Mouse (Mus musculus) gastrocnemius, adult 8-10 months (tissue): ENCODE results near the gene Dzank1. TPM values are rescaled to one million over a fixed set of nuclear protein-coding genes. Genes with fewer than 3 reads are reported as not detected.

Experiments used
- DNase-seq, 2 experiments: peaks; one replicate each; pipeline ENCODE4 v3.0.0; 2022; ENCODE audit warnings: low spot score in 2 of 2
- total RNA-seq, 4 experiments: library from RNA; stranded (reverse); gene quantifications; 2 replicates each; pipeline ENCODE4 v1.2.4; 2022

Gene Dzank1
- total RNA-seq, 4 experiments from 2014 or later = 0.29 to 0.73 (median 0.35) TPM

DNA sequence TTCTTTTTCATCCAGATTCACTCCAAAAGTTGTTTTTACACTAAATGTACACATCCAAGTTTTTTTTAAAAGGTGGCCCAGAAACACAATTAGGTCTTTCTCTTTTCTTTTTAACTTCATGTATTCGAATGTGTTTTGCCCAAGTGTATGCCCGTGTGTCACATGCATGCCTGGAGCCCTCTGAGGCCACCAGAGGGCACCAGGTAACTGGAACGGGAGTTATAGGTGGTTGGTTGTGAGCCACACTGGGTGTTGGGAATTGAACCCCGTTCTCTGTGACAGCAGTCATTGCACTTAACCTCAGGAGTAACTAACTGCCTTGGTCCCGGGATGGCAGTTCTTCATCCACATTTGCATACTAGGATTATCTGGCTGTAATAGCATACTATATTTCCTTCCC is 60.0 kb downstream of the Dzank1 start:
- no peak for DNase-seq

DNA sequence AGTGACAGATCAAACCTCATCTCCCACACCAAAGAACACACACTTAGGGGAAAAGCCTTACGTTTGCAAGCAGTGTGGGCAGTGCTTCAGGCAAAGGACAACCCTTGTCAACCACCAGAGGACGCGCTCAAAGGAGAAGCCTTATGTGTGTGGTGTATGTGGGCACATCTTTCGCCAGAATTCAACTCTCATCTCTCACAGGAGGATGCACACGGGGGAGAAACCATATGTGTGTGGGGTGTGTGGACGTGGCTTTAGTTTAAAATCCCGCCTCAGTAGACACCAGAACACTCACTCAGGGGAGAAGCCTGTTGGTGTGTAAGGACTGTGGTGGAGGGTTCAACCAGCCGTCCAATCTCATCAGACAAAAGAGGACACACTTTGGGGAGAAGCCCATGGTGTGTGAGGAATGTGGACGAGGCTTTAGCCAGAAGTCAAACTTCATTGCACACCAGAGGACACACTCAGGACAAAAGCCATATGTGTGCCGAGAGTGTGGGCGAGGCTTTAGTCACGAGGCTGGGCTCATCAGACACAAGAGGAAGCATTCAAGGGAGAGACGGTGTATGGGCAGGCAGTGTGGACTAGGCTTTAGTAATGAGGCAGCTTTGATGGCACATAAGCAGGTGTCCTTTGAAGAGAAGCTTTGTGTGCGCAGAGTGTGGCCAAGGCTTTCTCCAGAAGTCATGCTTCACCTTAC is 61.2 kb downstream of the Dzank1 start:
- DNase-seq = no peak

DNA sequence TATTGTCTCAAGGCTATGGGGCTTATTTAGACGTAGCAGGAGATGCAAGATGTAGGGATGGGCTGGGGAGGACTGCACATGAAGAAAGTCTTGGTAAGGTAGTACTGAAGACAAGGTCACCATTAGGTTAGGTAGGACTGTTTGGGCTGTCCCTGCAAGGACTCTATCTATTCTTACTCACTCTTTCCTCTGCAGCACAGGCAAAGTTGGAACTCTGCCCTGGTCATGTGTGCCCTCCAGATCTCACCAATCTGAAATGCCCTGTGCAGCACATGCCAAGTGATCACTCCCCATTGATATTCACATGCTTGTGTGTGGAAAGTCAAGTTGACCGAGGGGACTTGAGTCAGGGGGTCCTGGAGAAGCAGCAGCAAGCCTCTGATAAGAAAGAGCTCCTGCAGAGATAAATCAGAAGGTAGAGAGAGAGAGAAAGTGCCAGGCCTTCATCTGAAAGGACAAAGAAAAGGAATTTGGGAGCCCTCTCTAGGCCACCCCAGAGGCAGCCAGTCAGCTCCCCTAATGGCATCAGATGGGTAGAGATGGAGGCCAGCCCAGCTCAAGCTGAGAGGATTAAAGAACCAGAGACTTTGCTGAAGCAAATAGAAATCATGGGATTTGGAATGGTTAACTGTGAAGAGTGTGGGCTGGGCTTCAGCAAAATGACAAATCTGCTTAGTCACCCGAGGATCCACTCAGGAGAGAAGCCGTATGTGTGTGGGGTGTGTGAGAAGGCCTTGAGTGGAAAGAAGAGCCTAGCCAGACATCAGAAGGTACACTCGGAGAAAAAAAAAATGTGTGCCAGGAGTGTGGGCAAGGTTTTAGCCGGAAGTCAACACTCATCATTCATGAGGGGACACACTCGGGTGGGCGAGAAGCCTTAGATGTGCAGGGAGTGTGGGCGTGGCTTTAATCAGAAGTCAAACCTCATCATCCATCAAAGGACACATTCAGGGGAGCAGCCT is 62.1 kb downstream of the Dzank1 start:
- no peak for DNase-seq

DNA sequence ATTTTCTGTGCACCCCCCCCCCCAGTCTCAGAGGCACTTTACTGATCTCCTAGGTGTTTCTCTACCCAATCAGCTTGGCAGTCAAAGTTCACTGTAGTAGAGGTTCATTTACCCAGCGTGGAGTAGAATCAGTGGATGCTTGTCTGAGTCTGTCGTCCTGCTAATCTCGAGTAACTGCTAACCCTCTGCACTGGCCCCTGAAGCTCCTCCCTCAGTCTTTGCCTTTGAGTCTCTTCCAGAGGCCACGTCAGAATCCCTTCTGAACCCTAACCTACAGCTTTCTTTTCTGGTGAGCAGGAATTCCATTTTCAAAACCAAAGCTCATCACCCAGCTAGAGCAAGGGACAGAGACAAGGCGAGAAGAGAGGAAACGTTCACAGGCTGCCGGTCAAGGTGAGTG is 63.0 kb downstream of the Dzank1 start:
- DNase-seq = no peak

DNA sequence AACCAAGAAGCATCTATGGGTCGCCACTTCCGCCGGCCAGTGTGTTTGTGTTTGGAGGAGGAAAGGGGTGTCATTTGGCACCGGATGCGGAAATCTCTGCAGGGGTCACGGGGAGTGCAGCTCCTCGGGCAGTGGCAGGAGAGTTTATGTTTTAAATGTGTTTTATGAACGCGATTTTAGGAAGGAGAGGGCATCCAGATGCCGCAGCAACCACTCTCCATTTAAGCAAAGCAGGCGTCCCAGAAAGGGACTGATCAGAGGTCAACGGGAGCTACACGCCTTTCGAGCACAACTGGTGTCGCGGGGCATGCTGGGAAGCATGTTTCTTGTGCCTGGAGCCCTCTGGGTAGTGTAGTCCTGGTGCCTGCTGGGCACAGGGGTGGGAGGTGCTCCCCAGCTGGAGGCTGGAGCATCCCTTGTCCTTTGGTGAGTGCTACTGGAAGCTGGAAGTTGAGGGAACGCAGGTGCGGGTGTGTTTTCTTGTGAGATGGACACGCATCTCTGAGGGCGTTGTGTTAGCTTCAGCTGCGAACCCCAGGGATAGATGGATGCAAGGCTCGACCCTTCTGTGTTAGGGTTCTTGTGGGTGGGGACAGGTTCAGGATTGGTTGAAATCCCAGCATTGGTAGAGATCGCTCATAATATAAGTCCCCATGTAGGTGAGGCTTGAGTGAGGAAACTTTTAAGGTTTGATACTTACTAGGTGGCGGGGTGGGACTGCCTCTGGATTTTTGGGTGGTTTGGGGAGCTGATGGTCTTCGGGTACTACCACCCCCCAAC is 68.0 kb downstream of the Dzank1 start:
- peak; percentile 67 to 76 for DNase-seq

DNA sequence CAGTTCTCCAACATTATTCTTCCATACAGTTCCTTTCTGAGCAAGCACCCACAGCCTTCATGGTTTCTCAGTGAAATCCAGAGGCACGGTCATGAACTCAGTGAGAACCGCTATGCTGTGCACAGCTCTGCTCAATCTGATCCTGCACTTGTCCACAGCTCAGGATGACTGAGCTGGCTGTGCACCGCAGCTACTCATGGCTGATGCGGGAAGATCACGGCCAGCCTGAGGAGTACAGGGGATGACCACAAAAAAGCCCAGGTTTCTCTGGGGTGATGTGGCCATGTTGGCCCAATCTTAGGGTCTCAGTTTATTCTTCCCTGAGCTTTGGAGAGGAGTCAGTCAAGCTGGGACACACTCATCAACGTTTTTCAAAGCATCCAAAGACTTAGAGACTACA is 68.9 kb downstream of the Dzank1 start:
- no peak for DNase-seq

DNA sequence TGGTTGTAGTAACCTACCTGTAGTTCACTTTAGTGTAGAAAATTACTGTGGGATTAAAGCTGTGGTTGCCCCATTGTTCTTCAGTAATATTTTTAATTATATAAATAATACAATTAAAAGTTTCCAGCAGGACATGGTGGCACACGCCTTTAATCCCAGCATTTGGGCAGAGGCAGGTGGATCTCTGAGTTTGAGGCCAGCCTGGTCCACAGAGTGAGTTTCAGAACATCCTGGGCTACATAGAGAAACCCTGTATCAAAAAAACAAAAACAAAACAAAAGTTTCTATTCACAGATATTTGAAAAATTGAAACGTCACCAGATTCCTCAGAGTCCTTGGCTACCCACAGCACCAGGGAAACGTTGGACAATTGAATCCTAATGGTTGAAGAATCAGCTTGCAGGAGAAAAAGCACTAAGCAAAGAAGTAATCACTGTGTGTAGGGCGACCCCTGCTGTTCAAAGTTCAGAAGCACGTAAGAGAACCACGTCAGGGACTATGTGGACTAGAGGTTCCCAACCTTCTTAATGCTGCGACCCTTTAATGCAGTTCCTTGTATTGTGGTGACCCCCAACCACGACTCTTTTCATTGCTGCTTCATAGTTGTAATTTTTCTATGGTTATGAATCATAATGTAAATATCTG is 74.7 kb downstream of the Dzank1 start:
- DNase-seq = peak; percentile 52 to 53

DNA sequence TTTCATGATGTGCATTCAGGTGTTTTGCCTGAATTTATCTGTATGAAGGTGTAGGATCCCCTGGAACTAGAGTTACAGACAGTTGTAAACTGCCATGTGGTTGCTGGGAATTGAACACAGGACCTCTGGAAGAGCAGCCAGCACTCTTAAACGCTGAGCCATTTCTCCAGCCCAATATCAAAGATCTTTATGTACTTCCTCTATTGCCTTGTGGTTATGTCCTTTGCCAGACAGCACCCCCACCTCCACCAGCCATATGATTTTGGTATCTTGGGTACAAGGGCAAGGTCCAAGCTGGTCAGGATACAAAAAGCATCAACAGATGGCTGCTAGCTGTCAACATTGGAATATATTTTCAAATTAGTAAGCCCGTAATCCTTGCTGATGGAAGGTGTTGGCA is 76.8 kb downstream of the Dzank1 start:
- DNase-seq = no peak

DNA sequence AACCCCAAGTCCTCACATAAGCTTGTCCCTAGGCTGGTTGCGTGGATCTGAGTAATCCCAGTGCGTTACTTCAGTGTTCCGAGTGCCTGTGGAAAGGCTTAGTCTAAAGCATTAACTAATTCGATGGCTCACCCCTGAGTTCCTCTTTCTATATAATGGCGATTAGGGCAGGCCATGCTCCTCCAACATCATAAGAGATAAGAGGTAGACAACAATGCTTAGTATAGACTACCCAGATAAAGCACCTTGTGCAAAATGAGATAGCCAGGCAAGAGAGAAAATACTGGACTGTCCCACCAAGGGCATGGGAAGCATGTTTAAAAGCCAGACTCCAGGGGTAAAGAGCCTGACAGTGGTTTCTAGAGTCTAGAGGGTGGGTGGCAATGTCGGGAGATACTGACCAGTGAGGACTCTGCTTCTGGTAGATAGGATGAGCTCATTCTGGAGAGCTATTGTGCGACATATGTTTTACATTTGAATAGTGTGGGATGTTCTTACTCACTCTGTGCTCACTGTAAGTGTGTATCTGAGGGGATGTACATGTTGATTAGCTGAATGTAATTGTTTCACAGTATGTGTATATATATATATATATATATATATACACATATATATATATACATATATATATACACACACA is 80.7 kb downstream of the Dzank1 start:
- no peak for DNase-seq

DNA sequence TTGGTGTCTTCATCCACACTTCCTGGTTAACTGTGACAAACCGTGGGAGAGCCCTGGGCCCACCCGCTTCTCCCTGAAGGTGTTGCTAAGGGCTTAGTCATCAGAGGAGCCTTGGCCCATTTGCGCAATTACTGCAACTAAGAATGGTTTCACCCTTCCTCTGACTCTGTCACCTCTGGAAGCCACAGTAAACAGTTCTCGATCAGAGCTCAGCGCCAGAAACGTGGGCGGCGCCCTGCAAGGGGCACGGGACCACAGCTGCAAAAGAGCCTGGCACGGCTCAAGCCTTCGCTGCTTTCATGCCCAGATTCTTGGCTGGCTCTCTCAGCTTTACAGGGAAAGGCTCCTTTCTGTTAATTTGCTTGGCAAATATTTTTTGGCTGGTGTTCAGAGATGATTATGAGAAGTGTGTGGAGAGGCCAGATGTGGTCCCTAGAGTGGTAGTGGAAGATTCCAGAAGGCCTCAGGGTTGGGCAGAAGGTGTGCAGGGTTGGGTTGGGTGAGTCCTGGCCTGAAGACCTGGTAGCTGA is 85.8 kb downstream of the Dzank1 start:
- peak in 1 of 2 experiments; percentile 18 for DNase-seq

DNA sequence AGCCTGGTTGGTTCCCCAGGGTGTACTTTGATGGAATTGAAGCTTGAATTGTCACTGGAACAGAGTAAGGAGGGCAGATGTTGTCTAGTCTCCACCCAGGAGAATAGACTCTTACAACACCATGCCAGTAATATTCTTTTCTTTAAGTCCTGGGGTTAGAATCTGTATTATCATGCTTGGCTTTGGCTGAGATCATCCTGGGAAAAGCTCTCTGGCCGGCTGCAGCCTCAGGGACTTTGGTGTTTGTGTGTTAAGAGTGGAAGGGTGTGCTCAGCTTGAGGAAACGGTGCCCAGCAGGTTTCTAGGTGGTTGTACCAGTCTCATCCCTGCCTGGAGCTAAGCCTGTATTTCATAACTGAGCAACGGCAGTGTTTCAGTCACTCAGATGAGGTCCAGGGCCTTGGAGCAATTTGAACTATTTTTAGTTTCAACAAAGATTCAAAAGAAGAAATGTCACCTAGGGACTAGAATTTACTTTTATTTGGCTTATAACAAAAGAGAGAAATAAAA is 88.0 kb downstream of the Dzank1 start:
- DNase-seq = no peak

DNA sequence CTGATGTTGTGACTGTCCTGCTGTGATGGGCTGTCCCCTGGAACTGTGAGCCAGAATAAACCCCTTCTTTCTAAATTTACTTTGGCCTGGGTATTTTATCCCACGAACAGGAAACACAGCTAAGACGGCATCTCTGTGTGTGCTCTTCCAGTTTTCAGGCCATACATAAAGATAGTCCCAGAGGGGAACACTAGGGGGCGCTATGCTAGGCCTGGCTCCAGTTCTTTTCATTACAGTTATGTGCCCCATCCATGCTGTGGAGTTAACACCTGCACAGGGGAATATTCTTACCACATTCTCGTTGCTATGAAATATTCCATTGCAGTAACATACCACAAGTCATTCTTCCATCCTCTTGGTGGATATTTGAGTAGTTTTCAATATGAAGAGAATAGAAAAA is 88.8 kb downstream of the Dzank1 start:
- no peak for DNase-seq

DNA sequence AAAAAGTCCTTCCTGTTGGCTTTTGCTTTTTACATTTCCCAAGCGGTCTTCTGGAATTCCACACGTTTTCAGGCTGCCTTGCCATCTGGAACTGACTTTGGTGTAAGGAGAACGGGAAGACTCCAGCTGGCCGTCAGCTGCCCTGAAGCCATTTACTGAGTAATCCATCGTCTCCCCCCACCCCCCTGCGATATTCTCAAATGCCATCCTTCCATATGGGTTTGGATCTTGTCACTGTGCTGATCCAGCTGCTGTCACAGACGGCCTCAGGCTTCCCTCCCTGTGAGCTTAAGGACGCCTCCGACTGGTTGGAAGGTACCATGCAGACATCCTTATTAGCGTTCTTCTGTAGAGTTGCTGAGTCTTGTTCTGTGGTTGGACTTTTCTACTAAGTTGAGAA is 91.5 kb downstream of the Dzank1 start:
- DNase-seq = no peak

DNA sequence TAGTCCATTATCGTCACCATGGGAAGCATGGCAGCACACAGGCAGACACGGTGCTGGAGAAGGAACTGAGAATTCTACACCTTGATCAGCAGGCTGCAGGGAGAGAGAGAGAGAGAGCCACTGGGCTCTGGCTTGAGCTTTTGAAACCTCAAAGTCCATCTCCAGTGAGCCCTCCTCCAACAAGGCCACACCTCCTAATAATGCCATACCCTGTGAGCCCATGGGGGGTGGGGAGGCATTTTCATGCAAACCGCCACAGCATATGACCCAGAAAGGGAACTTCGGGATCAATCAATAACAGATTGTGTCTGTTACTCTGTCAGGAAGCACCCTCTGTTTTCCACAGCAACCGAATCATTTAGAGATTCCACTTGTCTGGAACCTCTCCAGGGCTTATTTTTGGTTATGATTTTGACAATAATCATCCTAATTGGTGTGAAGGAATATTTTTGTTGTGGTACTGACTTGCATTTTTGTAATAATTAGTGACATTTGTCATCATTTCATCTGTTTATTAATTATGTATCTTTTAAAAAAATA is 95.9 kb downstream of the Dzank1 start:
- no peak for DNase-seq

DNA sequence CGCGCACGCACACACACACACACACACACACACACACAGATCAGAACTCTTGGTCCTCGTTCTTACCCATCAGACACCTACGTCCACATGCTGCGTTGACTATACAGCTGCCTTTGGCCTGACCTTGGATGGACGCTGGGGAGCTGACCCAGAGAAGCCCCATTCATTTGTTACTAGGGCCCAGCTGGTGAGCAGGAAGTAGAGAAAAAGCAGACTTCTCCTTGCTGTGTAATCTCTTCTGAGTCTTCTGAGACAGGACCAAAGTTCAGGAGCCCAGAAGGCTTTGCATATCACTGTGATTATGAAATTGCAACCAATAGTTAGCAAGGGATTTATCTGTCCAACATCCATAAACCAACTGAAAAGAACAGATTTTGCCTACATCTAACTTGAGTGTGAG is 98.0 kb downstream of the Dzank1 start:
- no peak for DNase-seq

DNA sequence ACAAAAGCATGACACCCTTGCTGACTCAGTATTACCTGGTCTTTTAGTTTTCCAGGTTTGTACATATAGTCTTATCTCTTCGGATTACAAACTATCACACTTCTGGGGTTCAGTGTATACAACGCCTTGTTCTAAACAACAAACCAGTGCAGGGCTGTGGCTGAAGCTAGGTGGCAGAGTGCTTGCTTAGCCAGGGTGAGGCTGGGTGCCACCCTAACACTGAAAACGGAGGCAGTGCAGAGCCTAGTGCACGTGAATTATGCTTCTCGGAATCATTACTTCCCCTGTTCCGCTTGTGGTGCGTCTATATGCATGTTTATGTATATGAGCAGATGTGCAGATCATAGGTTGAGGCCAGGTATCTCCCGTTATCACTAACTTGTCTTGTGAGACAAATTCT is 98.6 kb downstream of the Dzank1 start:
- no peak for DNase-seq

DNA sequence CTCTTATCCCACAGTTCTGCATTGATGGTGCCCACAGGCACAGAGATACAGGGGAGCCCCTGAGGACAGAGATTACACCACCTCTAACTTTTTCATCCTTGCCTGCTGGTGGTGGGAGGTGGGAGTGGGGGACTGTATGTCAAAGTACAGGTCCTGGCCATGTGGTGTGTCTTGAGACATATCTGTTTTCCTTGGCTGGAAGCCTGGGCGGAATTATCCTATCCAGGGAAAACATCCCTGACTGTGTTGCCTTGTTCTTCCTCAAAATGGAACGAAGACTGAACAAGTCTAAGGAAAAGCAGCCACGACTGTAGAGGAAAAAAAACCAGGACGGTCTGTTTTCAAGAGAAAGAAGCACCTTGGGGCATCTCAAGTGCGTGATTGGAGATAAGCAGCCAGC is 99.4 kb downstream of the Dzank1 start:
- DNase-seq = no peak

DNA sequence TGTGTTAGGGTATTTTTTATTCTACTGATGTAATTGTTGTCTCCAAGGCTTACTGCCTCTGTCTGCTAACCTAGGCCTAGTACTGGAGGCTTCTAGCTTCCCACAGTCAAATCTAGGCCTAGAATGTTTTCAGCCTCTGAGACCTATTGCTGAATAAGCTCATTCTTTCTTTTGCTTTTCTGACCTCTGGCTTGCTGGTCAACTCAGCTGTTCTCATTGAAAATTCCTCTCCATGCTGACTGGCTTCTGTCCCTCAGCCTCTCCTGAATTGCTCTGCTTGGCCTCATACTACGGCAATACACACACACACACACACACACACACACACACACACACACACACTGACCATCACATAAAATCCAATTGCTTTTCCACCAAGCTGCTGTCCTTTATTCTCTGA is 101.5 kb downstream of the Dzank1 start:
- DNase-seq = no peak

DNA sequence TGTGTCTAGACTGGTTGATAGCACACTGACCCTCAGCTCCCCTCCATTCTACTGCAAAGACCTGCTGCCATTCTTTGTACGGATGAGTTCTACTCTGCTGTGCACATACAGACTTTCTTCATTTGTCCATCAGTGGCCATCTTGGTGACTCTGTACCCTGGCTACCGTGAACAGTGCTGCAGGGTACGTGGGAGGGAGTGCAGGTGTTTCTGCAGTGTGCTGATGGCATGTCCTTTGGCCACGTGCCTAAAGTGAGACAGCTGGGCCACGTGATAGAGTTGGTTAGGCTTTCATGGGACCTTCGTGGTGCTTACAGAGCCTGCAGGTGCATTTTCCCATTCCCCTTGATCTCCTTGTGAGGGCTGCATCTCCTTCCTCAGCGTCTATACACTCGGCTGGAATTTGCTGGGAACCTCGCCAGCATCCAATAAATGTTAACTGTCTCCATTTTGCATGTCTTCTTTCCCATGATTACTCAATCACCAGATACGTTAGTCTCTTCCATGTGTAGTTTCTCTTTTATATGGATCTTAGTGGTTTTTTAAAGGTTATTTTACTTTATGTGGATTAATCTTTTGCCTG is 105.0 kb downstream of the Dzank1 start:
- no peak for DNase-seq
